Mouse (Mus musculus) heart, adult 18-20 months (tissue): Measurements from ENCODE around the gene Rps2. TPM values are rescaled to one million over a fixed set of nuclear protein-coding genes. Genes with fewer than 3 reads are reported as not detected.

ENCODE experiments used
- DNase-seq, 2 experiments: peaks; one replicate each; pipeline ENCODE4 v3.0.0; 2021 to 2022; ENCODE audit warnings: mixed read lengths in 1 of 2
- total RNA-seq, 2 experiments: library from RNA; stranded (reverse); gene quantifications; 2 replicates each; pipeline ENCODE4 v1.2.3; 2021

Gene Rps2
- total RNA-seq, 2 experiments from 2014 or later, result 701 to 738 TPM

DNA sequence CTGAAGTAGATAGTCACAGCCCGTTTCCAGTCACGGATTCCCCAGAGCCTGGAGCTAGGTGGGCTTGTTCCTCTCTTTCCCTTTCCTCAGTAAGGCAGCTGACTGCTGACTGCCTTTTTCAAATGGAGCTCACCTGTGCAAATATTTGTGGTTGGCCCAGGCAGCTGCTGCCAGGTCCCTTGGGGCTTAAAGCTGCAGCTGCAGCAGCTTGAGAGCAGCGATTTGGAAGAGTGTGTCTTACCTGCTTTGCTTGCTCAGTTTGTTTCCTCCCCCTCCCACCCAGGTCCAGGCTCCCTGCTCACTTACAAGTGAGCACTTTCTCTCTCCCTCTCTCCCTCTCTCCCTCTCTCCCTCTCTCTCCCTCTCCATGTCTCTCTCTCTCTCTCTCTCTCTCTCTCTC, 51.2 kb downstream of the Rps2 start:
- DNase-seq, result no peak

Other genes starting within 250 kb of the Rps2 start
- gene E4f1, start 247.8 kb upstream of the Rps2 start, total RNA-seq, result 10 to 100 TPM in 1 of 2 experiments, 1 to 10 TPM in 1; 9.8 to 10.1 TPM
- gene Pgp, start 247.7 kb upstream of the Rps2 start, total RNA-seq, result 10 to 100 TPM; 40.1 to 43.5 TPM
- gene Bricd5, start 244.2 kb upstream of the Rps2 start, total RNA-seq, result not detected
- 10 to 100 TPM in 1 of 2 experiments, 1 to 10 TPM in 1; 8.1 to 10.3 TPM for gene Mlst8, start 239.0 kb upstream of the Rps2 start, total RNA-seq
- under 1 TPM; 0.15 to 0.20 TPM for gene Caskin1, start 229.5 kb upstream of the Rps2 start, total RNA-seq
- 10 to 100 TPM; 35.8 to 38.5 TPM for gene Traf7, start 190.2 kb upstream of the Rps2 start, total RNA-seq
- not detected for gene Rab26, start 183.9 kb upstream of the Rps2 start, total RNA-seq
- 10 to 100 TPM; 34.1 to 34.5 TPM for gene Pkd1, start 168.3 kb upstream of the Rps2 start, total RNA-seq
- 100 to 1,000 TPM; 104 to 108 TPM for gene Tsc2, start 85.5 kb upstream of the Rps2 start, total RNA-seq
- gene Nthl1, start 85.4 kb upstream of the Rps2 start, total RNA-seq, result 1 to 10 TPM; 2.6 to 3.1 TPM
- gene Slc9a3r2, start 67.8 kb upstream of the Rps2 start, total RNA-seq, result 100 to 1,000 TPM in 1 of 2 experiments, 10 to 100 TPM in 1; 88.2 to 103 TPM
- not detected for gene Npw, start 59.7 kb upstream of the Rps2 start, total RNA-seq
- 10 to 100 TPM; 16.4 to 17.2 TPM for gene Zfp598, start 48.4 kb upstream of the Rps2 start, total RNA-seq
- under 1 TPM in 1 of 2 experiments, not detected in 1; 0.17 TPM for gene Syngr3, start 28.2 kb upstream of the Rps2 start, total RNA-seq
- gene Gfer, start 22.0 kb upstream of the Rps2 start, total RNA-seq, result 10 to 100 TPM; 24.0 to 24.3 TPM
- under 1 TPM; 0.77 to 0.99 TPM for gene Noxo1, start 21.9 kb upstream of the Rps2 start, total RNA-seq
- 10 to 100 TPM; 18.0 to 20.1 TPM for gene Tbl3, start 10.5 kb upstream of the Rps2 start, total RNA-seq
- not detected for gene Rnf151, start 53 bp upstream of the Rps2 start, total RNA-seq
- 1,000 to 10,000 TPM in 1 of 2 experiments, 100 to 1,000 TPM in 1; 976 to 1,178 TPM for gene Ndufb10, start 6.4 kb downstream of the Rps2 start, total RNA-seq
- gene Rpl3l, start 9.7 kb downstream of the Rps2 start, total RNA-seq, result 100 to 1,000 TPM; 390 to 433 TPM
- 100 to 1,000 TPM; 181 to 183 TPM for gene Msrb1, start 18.5 kb downstream of the Rps2 start, total RNA-seq
- under 1 TPM in 1 of 2 experiments, not detected in 1; 0.33 TPM for gene Hs3st6, start 34.9 kb downstream of the Rps2 start, total RNA-seq
- gene Meiob, start 86.2 kb downstream of the Rps2 start, total RNA-seq, result under 1 TPM in 1 of 2 experiments, not detected in 1; 0.15 TPM
- gene Hagh, start 122.0 kb downstream of the Rps2 start, total RNA-seq, result 10 to 100 TPM; 86.0 to 91.0 TPM
- gene Fahd1, start 132.2 kb downstream of the Rps2 start, total RNA-seq, result 10 to 100 TPM; 92.1 to 96.6 TPM
- 10 to 100 TPM; 12.0 to 12.4 TPM for gene Igfals, start 147.9 kb downstream of the Rps2 start, total RNA-seq
- gene Nubp2, start 168.2 kb downstream of the Rps2 start, total RNA-seq, result 10 to 100 TPM; 20.0 to 21.3 TPM
- gene Spsb3, start 168.5 kb downstream of the Rps2 start, total RNA-seq, result 10 to 100 TPM; 28.1 to 34.0 TPM
- 10 to 100 TPM; 18.4 to 22.3 TPM for gene Eme2, start 177.0 kb downstream of the Rps2 start, total RNA-seq
- gene Mrps34, start 177.0 kb downstream of the Rps2 start, total RNA-seq, result 100 to 1,000 TPM in 1 of 2 experiments, 10 to 100 TPM in 1; 99.9 to 125 TPM
- 10 to 100 TPM; 33.8 to 36.0 TPM for gene Nme3, start 178.4 kb downstream of the Rps2 start, total RNA-seq
- gene Mapk8ip3, start 218.9 kb downstream of the Rps2 start, total RNA-seq, result 10 to 100 TPM; 55.9 to 64.8 TPM
- 10 to 100 TPM in 1 of 2 experiments, 1 to 10 TPM in 1; 8.9 to 11.2 TPM for gene Jpt2, start 242.6 kb downstream of the Rps2 start, total RNA-seq